Mouse (Mus musculus) thymus, adult 18-20 months (tissue): ENCODE measurements at regions not wholly inside any gene's neighbourhood (a gene's known extent, or its start where the extent isn't known, plus 50 kb on each side); places are given as distances from the start of the nearest gene placed in this dataset.

ENCODE experiments used
- DNase-seq, 2 experiments: peaks; one replicate each; pipeline ENCODE4 v3.0.0; 2022; ENCODE audit warnings: mixed read lengths in 2 of 2

DNA sequence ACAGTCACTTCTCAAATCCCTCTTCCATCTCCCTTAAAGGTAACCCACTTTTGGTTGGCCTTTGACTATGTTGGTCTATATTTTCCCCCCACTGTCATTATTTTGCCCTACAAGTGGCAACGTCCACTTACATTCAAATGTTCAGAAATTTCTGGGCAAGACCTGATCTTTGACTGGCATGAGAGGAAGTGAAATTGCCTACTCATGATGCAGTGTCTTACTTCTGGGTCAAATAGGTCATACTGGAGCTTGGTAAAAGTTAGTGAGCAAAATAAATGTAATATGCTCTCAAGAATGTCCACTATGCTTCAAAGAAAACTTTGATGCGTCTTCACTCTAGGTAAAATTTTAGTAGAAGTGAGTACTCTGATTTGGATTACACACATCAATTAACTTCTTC lies 76.9 kb upstream of the Dcn start:
- DNase-seq = no peak

DNA sequence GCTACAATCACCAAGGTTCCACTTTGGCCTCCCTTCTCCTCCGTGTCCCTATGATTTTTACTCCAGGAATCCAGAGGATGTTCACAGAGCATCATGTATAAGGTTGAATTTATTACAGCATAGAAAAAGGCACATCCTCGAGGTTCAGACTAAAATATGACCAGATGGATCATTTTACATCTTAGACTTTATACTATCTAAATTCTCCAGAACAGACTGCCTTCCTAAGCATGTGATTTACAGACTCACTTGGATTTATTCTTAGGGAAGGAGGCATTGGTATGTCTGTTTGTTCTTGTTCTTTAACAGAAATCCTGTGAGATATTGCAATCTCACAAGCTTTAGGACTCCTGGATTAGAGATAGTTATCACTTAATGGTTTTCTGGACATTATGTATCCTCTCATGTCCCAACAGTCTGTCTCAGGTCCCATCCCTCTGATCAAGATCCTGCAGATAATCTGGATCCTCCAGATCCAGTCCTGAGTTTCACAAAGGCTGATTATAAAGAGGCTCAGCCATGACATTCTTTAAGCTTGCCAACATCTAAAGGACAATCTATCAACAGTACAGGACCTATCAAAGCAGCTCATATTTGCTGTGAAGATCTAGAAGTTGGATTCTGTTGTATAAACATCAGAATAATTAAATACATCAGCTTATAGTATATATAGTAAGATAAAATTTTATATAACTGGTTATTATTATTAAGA lies 75.2 kb upstream of the Dcn start:
- no peak for DNase-seq

DNA sequence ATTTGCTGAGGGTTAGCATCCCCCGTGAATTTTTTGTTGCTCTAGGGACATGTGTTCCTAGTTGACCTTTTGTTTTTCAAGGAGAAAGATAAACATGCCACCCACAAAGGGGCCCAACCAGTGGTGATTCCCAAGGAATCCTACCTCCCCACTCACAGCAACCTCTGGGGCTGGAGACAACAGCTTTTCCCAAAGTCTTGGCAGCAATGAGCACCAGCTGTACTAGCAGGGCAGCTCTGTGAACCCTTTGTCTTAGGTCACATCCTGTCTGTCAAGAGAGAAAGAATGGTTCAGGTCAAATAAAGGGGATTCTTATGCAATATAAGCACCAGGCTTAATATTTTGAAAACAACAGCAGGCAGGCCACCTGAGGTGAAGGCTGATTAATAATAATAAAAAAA lies 70.2 kb upstream of the Dcn start:
- DNase-seq = no peak

DNA sequence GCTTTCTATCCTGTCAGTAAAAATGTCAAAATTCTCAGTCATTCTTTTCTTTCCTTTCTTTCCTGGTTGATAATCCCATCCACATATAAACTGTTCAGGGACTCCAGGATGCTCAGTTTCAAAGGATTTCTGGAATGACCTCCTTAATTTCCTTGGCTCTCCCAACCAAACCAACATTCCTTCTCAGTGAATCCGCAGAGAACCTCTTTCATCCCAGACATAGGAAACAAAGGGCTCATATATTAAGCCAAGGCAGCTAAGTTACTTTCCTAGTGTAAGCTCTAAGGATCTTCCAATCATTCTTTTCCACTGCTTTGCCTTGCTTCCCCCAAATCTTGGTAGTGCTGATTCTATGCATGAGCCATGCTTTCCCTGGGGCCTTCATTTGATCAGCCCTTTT lies 69.5 kb upstream of the Dcn start:
- DNase-seq = no peak

DNA sequence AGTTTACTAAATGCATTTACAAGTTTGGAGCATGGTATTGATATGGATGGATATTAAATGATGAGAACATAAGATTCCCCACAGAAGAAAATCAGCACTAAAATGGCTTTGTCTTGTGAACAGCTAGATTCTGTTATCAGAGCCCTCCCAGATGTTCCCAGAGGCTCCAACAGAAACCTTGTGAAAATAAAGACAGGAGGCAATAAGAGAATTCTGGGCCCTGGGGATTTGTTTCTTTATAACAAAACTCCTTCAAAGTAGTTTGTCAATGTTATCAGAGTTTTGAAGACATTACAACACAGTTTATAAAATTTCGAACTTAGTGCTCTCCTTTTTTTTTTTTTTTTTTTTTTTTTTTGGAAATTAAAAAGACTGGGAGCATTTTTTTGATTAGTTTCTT lies 56.8 kb upstream of the Dcn start:
- DNase-seq = no peak

DNA sequence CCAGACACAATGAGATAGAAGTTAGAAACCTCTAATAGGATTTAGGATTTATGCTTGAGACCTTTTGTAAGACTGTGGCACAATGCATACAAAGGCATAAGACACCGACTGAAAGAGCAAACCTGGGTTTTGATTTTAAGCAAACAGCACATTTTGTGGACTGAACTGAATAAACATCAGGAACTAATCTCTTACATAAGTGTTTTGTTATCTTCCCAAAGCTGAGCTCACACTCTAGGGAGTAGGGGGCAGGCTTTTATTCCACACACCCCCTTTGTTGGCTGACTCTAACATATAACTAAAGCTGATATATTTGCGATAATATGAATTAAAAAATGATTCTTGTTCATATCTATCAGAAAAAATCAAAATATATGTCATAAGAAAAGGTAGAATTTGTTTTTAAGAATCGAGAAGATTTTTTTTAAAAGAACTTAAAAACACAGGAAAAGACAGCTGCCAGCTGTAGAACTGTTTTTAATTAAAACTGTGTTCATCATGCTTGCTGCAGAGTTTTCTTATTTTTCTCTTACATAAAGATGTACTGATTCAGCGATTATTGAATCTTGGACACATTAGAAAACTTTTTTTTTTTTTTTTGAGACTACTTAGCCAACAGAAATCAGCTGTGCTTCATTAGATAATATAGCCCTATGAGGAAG lies 56.2 kb upstream of the Dcn start:
- DNase-seq = no peak
